Mouse (Mus musculus): ENCODE results near the gene Acot6.

- TF ChIP-seq CTCF (IDR thresholded peaks at IDR 0.05; ENCODE audit: low read depth, low read length) (no peak), POLR2A (IDR thresholded peaks at IDR 0.05; ENCODE audit: insufficient read depth, low read length) (no peak), EP300 (IDR thresholded peaks at IDR 0.05; ENCODE audit: insufficient read depth, low read depth, low read length) (no peak)
Observed at GRCm38 (mm10) chr12:84107012-84107411, 6.6 kb downstream of the Acot6 start.

Measured in ES-Bruce4 (cell line).